Mouse (Mus musculus) hematopoietic multipotent progenitor cell, adult 10-12 weeks (in vitro differentiated cells): ENCODE data around the gene Nat8f5. TPM values are rescaled to one million over a fixed set of nuclear protein-coding genes. Genes with fewer than 3 reads are reported as not detected.

Experiments used
- polyA plus RNA-seq: library from polyadenylated mRNA; stranded (reverse); fragments of >175 nt; gene quantifications from 2 replicates; pipeline ENCODE4 v1.2.3, GENCODE M21; 2012; ENCODE audit warnings: low replicate concordance

Nat8f5 gene
- not detected in 2 replicates for polyA plus RNA-seq

DNA sequence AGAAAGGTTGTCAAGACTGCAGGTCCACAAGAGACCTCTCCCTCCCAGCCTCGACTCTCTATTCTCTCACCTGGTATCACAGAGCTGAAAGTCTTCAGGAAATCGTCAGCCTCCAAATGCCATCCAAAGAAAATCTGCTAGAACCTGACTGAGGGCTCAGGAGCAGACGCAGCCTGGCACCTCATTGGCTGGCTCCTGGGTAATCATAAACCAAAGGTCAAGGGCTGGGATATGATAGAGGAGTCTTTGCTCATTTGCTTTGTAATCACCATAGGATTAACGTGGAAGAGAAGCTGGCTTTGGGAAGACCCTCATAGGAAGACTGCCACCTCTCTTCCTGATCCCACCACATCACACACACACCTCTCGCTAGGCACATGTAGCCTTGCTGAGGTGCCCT lies at the start of gene Nat8f5, which contains the start of gene Nat8f6:
Gene Nat8f5 (minus strand): TSS at position 136 of the 400 bp plus-strand sequence.
Gene Nat8f6 (minus strand): TSS at position 118 of the 400 bp plus-strand sequence.

DNA sequence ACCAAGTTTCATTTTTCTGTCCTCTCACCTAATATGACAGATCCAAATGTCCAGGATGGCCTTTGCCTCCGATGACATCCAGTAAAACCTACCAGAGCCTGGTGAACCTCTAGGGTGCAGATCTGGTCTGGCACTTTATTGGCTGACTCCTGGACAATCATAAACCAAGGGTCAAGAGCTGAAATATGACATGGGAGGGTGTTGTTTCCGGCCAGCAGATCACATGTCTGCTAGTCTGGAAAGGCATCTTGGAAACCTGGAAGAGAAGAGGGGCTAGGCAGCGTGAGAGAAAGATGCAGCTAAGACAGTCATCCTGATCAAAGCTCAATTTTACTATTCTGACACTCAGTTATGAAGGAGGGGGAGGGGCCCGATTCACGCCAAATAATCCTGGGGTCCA lies 48.2 kb upstream of the Nat8f5 start, which contains the start of gene Nat8f2:
Gene Nat8f2 (minus strand): TSS at position 153 of the 400 bp plus-strand sequence.

GRCm38 (mm10) chr6:85831796-85832321 lies 11.1 kb upstream of the Nat8f5 start, which contains the start of gene Nat8:
TSS of gene Nat8 (minus strand) at chr6:85832082.

Other genes with a start within 250 kb of the Nat8f5 start
- gene Alms1, start 233.4 kb downstream of the Nat8f5 start, polyA plus RNA-seq: 0.58 and 0.67 TPM in 2 replicates
- gene Nat8f7, start 107.8 kb downstream of the Nat8f5 start, polyA plus RNA-seq: not detected in 2 replicates
- gene Nat8f3, start 55.2 kb downstream of the Nat8f5 start, polyA plus RNA-seq: not detected in 2 replicates
- gene Nat8f6, start within 50 bp of the Nat8f5 start, polyA plus RNA-seq: 0.15 TPM in 1 of 2 replicates, not detected in the other
- not detected in 2 replicates for gene Nat8, start 11.1 kb upstream of the Nat8f5 start, polyA plus RNA-seq
- not detected in 2 replicates for gene Nat8f2, start 48.2 kb upstream of the Nat8f5 start, polyA plus RNA-seq
- 0.22 and 0.34 TPM in 2 replicates for gene Nat8f4, start 83.9 kb upstream of the Nat8f5 start, polyA plus RNA-seq
- gene Tprkb, start 90.9 kb upstream of the Nat8f5 start, polyA plus RNA-seq: 2.4 and 3.2 TPM in 2 replicates
- gene Nat8f1, start 94.7 kb upstream of the Nat8f5 start, polyA plus RNA-seq: 0.23 and 1.2 TPM in 2 replicates
- 61.0 and 73.2 TPM in 2 replicates for gene Dusp11, start 140.7 kb upstream of the Nat8f5 start, polyA plus RNA-seq
- not detected in 2 replicates for gene Figla, start 195.2 kb upstream of the Nat8f5 start, polyA plus RNA-seq
- 2.4 and 22.5 TPM in 2 replicates for gene Add2, start 207.7 kb upstream of the Nat8f5 start, polyA plus RNA-seq